Mouse (Mus musculus) stomach, postnatal 0 days (tissue): ENCODE measurements at regions not wholly inside any gene's neighbourhood (a gene's known extent, or its start where the extent isn't known, plus 50 kb on each side); places are given as distances from the start of the nearest gene placed in this dataset.

Source experiments
- ATAC-seq: fragments of 200-750 bp; cut with Nextera tagmentation; 2 replicates; pipeline ENCODE4 v1.8.0; 2017; ENCODE audit not compliant: low FRiP score, low TSS enrichment
- DNase-seq: peaks from one replicate; pipeline ENCODE4 v3.0.0-alpha.2; 2016; ENCODE audit warnings: low spot score
- H3K27ac ChIP-seq: fragments of 300-500 bp; sonication (generic); replicated peaks from 2 replicates; pipeline ENCODE4 v1.5.1; 2014; ENCODE audit warnings: mild to moderate bottlenecking, control low read depth
- H3K27me3 ChIP-seq: fragments of 300-500 bp; sonication (generic); 2 replicates; pipeline ENCODE4 v1.6.1; 2014; ENCODE audit warnings: low read length; ENCODE audit not compliant: control insufficient read depth, insufficient read depth
- H3K36me3 ChIP-seq: fragments of 300-500 bp; sonication (generic); 2 replicates; pipeline ENCODE4 v1.6.1; 2014; ENCODE audit warnings: low read length, mixed read lengths; ENCODE audit not compliant: control insufficient read depth, insufficient read depth
- H3K4me1 ChIP-seq: fragments of 300-500 bp; sonication (generic); replicated peaks from 2 replicates; pipeline ENCODE4 v1.6.1; 2014; ENCODE audit warnings: antibody characterized with exemption; ENCODE audit not compliant: control insufficient read depth, insufficient read depth
- H3K4me2 ChIP-seq: fragments of 300-500 bp; sonication (generic); replicated peaks from 2 replicates; pipeline ENCODE4 v1.6.1; 2014; ENCODE audit warnings: low read depth, mild to moderate bottlenecking, control low read depth, moderate library complexity
- H3K4me3 ChIP-seq: fragments of 300-500 bp; sonication (generic); 2 replicates; pipeline ENCODE4 v1.5.1; 2014; ENCODE audit warnings: low read depth, low read length, control low read depth
- H3K9ac ChIP-seq: fragments of 300-500 bp; sonication (generic); 2 replicates; pipeline ENCODE4 v1.6.1; 2014; ENCODE audit warnings: mild to moderate bottlenecking, low read length, control low read depth, mixed read lengths
- H3K9me3 ChIP-seq: fragments of 300-500 bp; sonication (generic); 2 replicates; pipeline ENCODE4 v1.6.1; 2016; ENCODE audit warnings: low read length; ENCODE audit not compliant: control insufficient read depth
- CTCF ChIP-seq: IDR thresholded peaks from 2 replicates; pipeline ENCODE4 v1.5.1; 2016; ENCODE audit warnings: antibody characterized with exemption, low read depth, mild to moderate bottlenecking, moderate library complexity
- EP300 ChIP-seq: optimal IDR thresholded peaks from 2 replicates; pipeline ENCODE3; 2016; ENCODE audit warnings: antibody characterized with exemption
- WGBS: fragments of 180-500 bp; shearing (Covaris S2); extraction: QIAGEN DNeasy Blood & Tissue Kit; methylation state at CpG from one replicate; pipeline ENCODE4 v1.1.7; 2014; 5-methylcytosine and 5-hydroxymethylcytosine counted together

DNA sequence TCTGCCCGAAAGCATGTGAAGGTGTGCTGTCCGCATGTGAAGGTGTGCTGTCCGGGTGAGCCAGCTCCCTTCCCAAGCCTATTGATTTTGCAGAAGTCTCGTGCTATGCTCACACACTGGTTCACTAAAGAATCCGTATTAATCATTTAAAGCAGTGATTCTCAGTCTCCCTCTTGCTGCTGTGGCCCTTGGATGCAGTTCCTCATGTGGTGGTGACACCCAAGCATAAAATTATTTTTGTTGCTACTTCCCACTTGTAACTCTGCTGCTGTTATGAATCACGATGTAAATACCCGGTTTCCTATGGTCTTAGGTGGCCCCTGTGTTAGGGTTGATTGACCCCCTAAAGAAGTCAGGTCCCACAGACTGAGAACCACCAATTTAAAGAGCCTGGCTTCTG lies 55.7 kb upstream of the Emb start:
- Histone ChIP-seq H3K9ac (no peak overlapping the region), H3K9me3 (no peaks in the 10 kb centered on the region), H3K36me3 (no peaks in the 10 kb centered on the region), H3K27me3 (no peaks in the 10 kb centered on the region), H3K4me3 (no peak overlapping the region), H3K4me1 (no peaks in the 10 kb centered on the region), H3K4me2 (no peak overlapping the region), H3K27ac (no peak overlapping the region)
- DNase-seq (no peak), ATAC-seq (no peak)
- no peak for TF ChIP-seq CTCF
- TF ChIP-seq EP300, result no peak
- 88% methylated on average over 7 of the region's 7 CpGs for WGBS

DNA sequence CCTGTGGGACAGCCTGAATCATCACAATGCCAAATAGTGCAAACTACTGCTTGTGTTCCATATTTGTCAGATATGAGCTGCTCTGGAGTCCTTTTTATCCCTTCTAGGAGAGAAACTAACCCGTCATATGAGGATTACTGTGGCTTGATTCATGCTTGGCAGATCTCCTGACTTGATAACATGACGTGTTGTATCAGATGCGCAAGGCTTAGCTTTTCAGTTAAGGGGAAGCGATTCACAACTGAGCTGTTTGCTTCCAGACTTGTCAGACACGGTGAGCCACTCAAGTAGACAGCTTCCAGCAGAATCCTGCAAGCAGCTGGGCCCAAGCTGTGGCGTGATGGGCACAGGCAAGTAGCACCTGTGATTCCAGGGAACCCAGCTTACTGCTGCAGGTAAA lies 64.5 kb upstream of the Emb start:
- ATAC-seq (0 out of 2 replicates have a peak, but pooled peaks have one; percentile 26), DNase-seq (no peak)
- H3K4me2 ChIP-seq, result no peak overlapping the region
- no peaks in the 10 kb centered on the region for H3K4me1 ChIP-seq
- H3K9me3 ChIP-seq, result no peaks in the 10 kb centered on the region
- H3K4me3 ChIP-seq, result no peak overlapping the region
- H3K27me3 ChIP-seq, result no peaks in the 10 kb centered on the region
- no peak for TF ChIP-seq EP300
- TF ChIP-seq CTCF, result no peak
- H3K36me3 ChIP-seq, result no peaks in the 10 kb centered on the region
- no peak overlapping the region for H3K27ac ChIP-seq
- no peak overlapping the region for H3K9ac ChIP-seq
- WGBS, result 37% methylated on average over 6 of the region's 6 CpGs

DNA sequence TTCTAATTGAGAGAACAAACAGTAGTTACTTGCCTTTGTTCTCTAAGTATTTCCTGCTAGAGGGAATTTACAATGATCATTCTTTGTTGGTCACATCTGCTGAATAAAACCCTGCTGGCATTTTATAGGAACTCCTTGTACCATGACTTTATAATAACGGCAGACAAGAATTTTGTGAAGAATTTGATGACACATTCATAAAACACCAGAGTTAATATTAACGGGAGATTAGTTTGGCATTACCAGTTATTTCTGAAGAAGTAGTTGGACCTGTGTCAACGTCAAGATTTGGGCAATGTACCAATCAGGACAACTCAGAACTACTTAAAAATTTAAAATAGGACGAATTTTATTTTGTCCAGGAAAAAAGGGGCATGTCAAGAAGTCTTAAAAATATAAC lies 65.1 kb upstream of the Emb start:
- 50% methylated on average over 4 of the region's 4 CpGs for WGBS
- Histone ChIP-seq H3K4me2 (no peak overlapping the region), H3K36me3 (no peaks in the 10 kb centered on the region), H3K4me3 (no peak overlapping the region), H3K27ac (no peak overlapping the region), H3K9me3 (no peaks in the 10 kb centered on the region), H3K4me1 (no peaks in the 10 kb centered on the region), H3K27me3 (no peaks in the 10 kb centered on the region), H3K9ac (no peak overlapping the region)
- DNase-seq (no peak), ATAC-seq (no peak)
- TF ChIP-seq CTCF, result no peak
- TF ChIP-seq EP300, result no peak

DNA sequence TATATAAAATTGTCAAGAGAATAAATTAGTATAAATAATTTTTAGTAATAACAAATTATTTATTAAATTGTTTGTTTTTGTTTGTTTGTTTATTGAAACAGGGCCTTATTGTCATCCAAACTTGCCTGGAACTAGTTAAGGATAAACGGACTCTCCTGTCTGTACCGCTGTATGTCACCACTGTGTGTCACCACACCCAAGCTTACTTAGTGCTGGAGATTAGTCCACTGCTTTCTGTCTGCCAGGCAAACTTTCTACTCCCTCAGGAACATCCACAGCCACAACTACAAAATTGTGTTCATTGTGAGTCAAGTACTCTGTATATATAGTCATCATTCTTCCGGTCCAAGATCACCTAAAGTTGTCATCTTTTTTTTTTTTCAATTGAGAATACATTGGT lies 74.0 kb upstream of the Emb start:
- Histone ChIP-seq H3K9me3 (no peaks in the 10 kb centered on the region), H3K4me2 (no peak overlapping the region), H3K27ac (no peak overlapping the region), H3K27me3 (no peaks in the 10 kb centered on the region), H3K36me3 (no peaks in the 10 kb centered on the region), H3K4me3 (no peak overlapping the region), H3K4me1 (no peaks in the 10 kb centered on the region), H3K9ac (no peak overlapping the region)
- TF ChIP-seq CTCF (peak; percentile 45), EP300 (no peak)
- DNase-seq, result no peak
- WGBS, result 71% methylated on average over 3 of the region's 3 CpGs
- ATAC-seq, result no peak

DNA sequence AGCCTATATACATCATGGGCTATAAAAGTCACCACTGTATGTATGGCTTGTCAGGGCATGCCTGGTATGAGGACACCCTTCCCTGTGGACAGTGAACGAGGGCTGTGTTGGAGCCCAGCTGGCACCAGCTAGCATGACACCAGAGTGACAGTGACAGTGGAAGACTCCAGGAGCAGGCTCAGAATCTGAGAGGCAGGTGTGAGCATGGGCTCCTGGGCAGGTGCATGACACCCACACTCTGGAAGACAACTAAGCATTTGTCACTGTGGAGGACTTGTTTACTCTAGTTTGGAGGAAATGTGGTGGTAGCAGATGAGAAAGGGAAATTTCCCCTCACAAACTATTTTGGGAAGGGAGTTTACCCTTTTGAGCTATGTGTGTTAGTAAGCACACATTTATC lies 76.2 kb upstream of the Emb start:
- WGBS, result 67% methylated on average over 1 of the region's 1 CpGs
- no peak overlapping the region for H3K4me3 ChIP-seq
- H3K9ac ChIP-seq, result no peak overlapping the region
- no peak overlapping the region for H3K27ac ChIP-seq
- H3K36me3 ChIP-seq, result no peaks in the 10 kb centered on the region
- no peak for TF ChIP-seq CTCF
- no peak for TF ChIP-seq EP300
- no peaks in the 10 kb centered on the region for H3K9me3 ChIP-seq
- DNase-seq (no peak), ATAC-seq (no peak)
- no peaks in the 10 kb centered on the region for H3K27me3 ChIP-seq
- no peaks in the 10 kb centered on the region for H3K4me1 ChIP-seq
- H3K4me2 ChIP-seq, result no peak overlapping the region

DNA sequence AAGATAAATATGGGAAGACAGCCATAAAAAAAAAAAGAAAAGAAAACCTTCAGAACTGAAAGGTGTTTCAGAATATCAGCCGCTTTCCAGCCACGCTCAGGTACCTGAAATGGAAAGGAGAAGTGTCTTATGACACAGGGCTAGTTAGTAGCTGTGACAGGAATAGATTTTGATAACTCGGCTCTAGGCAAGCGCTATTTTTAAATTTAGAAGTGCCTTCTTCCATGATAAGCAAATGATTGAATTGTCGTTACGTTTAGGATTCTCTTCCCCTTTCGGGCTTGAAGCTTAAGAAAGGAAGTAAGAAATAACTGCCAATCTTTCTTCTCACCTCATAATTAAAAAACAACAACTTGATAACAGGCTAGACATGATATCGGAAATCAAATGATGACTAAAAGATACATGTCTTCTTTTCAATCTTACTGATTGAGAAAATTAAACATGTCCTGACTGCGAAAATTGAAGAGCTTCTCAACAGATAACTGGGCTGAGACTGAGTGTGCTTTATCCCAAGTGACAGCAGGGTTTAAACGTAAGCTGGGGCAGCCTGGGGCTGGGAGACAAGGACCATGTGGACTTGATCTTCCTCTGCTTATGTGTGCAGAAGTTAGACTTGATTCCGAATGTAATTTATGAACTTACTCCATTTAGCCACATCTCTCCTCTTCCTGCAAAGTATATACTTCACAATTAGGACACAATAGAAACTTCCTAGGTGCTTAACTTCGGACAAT lies 80.4 kb upstream of the Emb start:
- ATAC-seq (no peak), DNase-seq (no peak)
- H3K4me3 ChIP-seq, result no peak overlapping the region
- no peak overlapping the region for H3K9ac ChIP-seq
- no peaks in the 10 kb centered on the region for H3K36me3 ChIP-seq
- H3K27ac ChIP-seq, result no peak overlapping the region
- H3K4me2 ChIP-seq, result no peak overlapping the region
- 70% methylated on average over 12 of the region's 12 CpGs for WGBS
- no peaks in the 10 kb centered on the region for H3K9me3 ChIP-seq
- no peaks in the 10 kb centered on the region for H3K4me1 ChIP-seq
- TF ChIP-seq EP300 (no peak), CTCF (no peak)
- no peaks in the 10 kb centered on the region for H3K27me3 ChIP-seq
